Mouse (Mus musculus): ENCODE data around the gene Crybg1.

- TF ChIP-seq POLR2A (IDR thresholded peaks at IDR 0.05; ENCODE audit: control insufficient read depth, low read depth, low read length): no peak
- no peak for TF ChIP-seq CTCF (IDR thresholded peaks at IDR 0.05; ENCODE audit: control insufficient read depth, insufficient read depth, insufficient replicate concordance, low read depth, low read length)
Measured at GRCm38 (mm10) chr10:44160150-44160549, 11.5 kb upstream of the Crybg1 start.
